Mouse (Mus musculus): ENCODE measurements around the gene Rftn2.

The Rftn2 gene

GRCm38 (mm10) chr1:55211081-55211480 lies 15.5 kb downstream of the Rftn2 start:
- DNase-seq (ENCODE audit: low spot score in 2 of 2), result no peak

- no peak for DNase-seq (ENCODE audit: low spot score in 2 of 2)
Measured at GRCm38 (mm10) chr1:55210202-55210965, 16.2 kb downstream of the Rftn2 start.

GRCm38 (mm10) chr1:55208500-55209140 lies 18.0 kb downstream of the Rftn2 start:
- DNase-seq (ENCODE audit: low spot score in 2 of 2), result no peak

GRCm38 (mm10) chr1:55207561-55207960 lies 19.0 kb downstream of the Rftn2 start:
- no peak for DNase-seq (ENCODE audit: low spot score in 2 of 2)

- no peak for DNase-seq (ENCODE audit: low spot score in 2 of 2)
Measured at GRCm38 (mm10) chr1:55205808-55206327, 20.7 kb downstream of the Rftn2 start.

- peak in 1 of 2 experiments; percentile 8 for DNase-seq (ENCODE audit: low spot score in 2 of 2)
Measured at GRCm38 (mm10) chr1:55201850-55202752, 24.5 kb downstream of the Rftn2 start.

GRCm38 (mm10) chr1:55198719-55199118 lies 27.9 kb downstream of the Rftn2 start:
- no peak for DNase-seq (ENCODE audit: low spot score in 2 of 2)

GRCm38 (mm10) chr1:55196327-55197003 lies 30.1 kb downstream of the Rftn2 start:
- no peak for DNase-seq (ENCODE audit: low spot score in 2 of 2)

- DNase-seq (ENCODE audit: low spot score in 2 of 2), result no peak
Measured at GRCm38 (mm10) chr1:55195021-55195420, 31.6 kb downstream of the Rftn2 start.

- no peak for DNase-seq (ENCODE audit: low spot score in 2 of 2)
Measured at GRCm38 (mm10) chr1:55194064-55194915, 32.3 kb downstream of the Rftn2 start.

GRCm38 (mm10) chr1:55193316-55193715 lies 33.3 kb downstream of the Rftn2 start:
- DNase-seq (ENCODE audit: low spot score in 2 of 2), result no peak

- DNase-seq (ENCODE audit: low spot score in 2 of 2), result no peak
Measured at GRCm38 (mm10) chr1:55192824-55193223, 33.8 kb downstream of the Rftn2 start.

- DNase-seq (ENCODE audit: low spot score in 2 of 2), result no peak
Measured at GRCm38 (mm10) chr1:55192015-55192414, 34.6 kb downstream of the Rftn2 start.

GRCm38 (mm10) chr1:55186592-55187210 lies 39.9 kb downstream of the Rftn2 start:
- DNase-seq (ENCODE audit: low spot score in 2 of 2), result no peak

GRCm38 (mm10) chr1:55185718-55186117 lies 40.9 kb downstream of the Rftn2 start:
- DNase-seq (ENCODE audit: low spot score in 2 of 2), result no peak

- DNase-seq (ENCODE audit: low spot score in 2 of 2), result no peak
Measured at GRCm38 (mm10) chr1:55182392-55182791, 44.2 kb downstream of the Rftn2 start.

GRCm38 (mm10) chr1:55179917-55180566 lies 46.5 kb downstream of the Rftn2 start:
- no peak for DNase-seq (ENCODE audit: low spot score in 2 of 2)

- no peak for DNase-seq (ENCODE audit: low spot score in 2 of 2)
Measured at GRCm38 (mm10) chr1:55174558-55175034, 52.0 kb downstream of the Rftn2 start.
